Mouse (Mus musculus) lung, adult 2 months (tissue): ENCODE measurements around the gene Gm49396.

Experiments used
- CTCF ChIP-seq: fragments of 200-500 bp; IDR thresholded peaks from 2 replicates; pipeline ENCODE4 v1.5.1; 2011; ENCODE audit warnings: mild to moderate bottlenecking, low read length, control low read depth; ENCODE audit not compliant: insufficient read depth
- POLR2A ChIP-seq: fragments of 200-500 bp; IDR thresholded peaks from 2 replicates; pipeline ENCODE4 v1.6.1; 2011; ENCODE audit warnings: low read depth, mild to moderate bottlenecking, control low read depth, low read length, borderline replicate concordance; ENCODE audit errors: extremely low read depth

DNA sequence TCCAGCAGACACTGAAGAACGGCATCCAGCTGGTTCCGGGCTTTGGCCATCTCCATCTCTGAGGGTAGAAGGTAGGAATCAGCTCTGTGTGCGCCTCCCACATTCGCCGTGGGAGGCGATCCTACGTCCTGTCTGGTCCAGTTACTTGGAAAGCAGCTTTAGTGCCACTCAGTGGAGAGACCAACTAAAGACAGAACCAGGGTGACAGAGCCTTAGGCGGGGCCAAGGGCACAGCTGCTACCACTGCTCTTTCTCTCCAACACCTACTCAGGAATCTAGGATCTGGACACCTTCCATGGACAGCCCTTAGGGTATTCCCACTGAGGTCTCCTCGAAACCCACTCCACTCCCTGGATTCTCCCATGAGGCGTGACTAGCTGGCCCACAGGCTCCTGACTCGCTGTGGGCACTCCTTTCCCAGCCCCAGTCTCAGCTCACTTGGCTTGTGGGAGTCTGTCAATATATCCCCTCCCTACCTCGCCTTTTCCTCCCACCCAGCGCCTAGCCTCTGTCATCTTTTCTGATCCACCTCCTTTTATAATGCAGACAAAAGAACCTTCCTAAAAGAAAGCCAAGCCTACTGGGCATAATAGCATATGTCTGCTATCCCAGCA, 5.1 kb upstream of the Gm49396 start:
- TF ChIP-seq CTCF (no peak), POLR2A (no peak)
